Mouse (Mus musculus) limb, embryonic 14.5 days (tissue): ENCODE results near the gene Nrde2. TPM values are rescaled to one million over a fixed set of nuclear protein-coding genes. Genes with fewer than 3 reads are reported as not detected.

ENCODE experiments used
- ATAC-seq: fragments of 200-750 bp; cut with Nextera tagmentation; 2 replicates; pipeline ENCODE4 v1.8.0; 2017; ENCODE audit warnings: low read depth, moderate number of reproducible peaks, moderate TSS enrichment; ENCODE audit not compliant: low FRiP score
- DNase-seq: peaks from one replicate; pipeline ENCODE4 v3.0.0-alpha.2; 2015; ENCODE audit warnings: low spot score
- H3K27ac ChIP-seq: fragments of 300-500 bp; sonication (generic); replicated peaks from 2 replicates; pipeline ENCODE4 v1.5.1; 2014; ENCODE audit warnings: low read depth, mild to moderate bottlenecking, low read length, moderate library complexity, mixed read lengths
- H3K27me3 ChIP-seq: fragments of 300-500 bp; sonication (generic); 2 replicates; pipeline ENCODE4 v1.6.1; 2014; ENCODE audit warnings: low read length, mixed read lengths; ENCODE audit not compliant: control insufficient read depth, insufficient read depth
- H3K36me3 ChIP-seq: fragments of 300-500 bp; sonication (generic); 2 replicates; pipeline ENCODE4 v1.6.1; 2014; ENCODE audit warnings: mild to moderate bottlenecking, low read length, moderate library complexity, mixed read lengths; ENCODE audit not compliant: control insufficient read depth, insufficient read depth
- H3K4me1 ChIP-seq: fragments of 300-500 bp; sonication (generic); 2 replicates; pipeline ENCODE4 v1.6.1; 2014; ENCODE audit warnings: antibody characterized with exemption, low read length, mixed read lengths; ENCODE audit not compliant: control insufficient read depth, insufficient read depth
- H3K4me2 ChIP-seq: fragments of 300-500 bp; sonication (generic); replicated peaks from 2 replicates; pipeline ENCODE4 v1.6.1; 2014; ENCODE audit warnings: low read depth, mild to moderate bottlenecking, low read length, moderate library complexity; ENCODE audit not compliant: severe bottlenecking
- H3K4me3 ChIP-seq: fragments of 300-500 bp; sonication (generic); replicated peaks from 2 replicates; pipeline ENCODE4 v1.5.1; 2014; ENCODE audit warnings: low read length
- H3K9ac ChIP-seq: fragments of 300-500 bp; sonication (generic); 2 replicates; pipeline ENCODE4 v1.6.1; 2014; ENCODE audit warnings: mild to moderate bottlenecking, low read depth, low read length, moderate library complexity; ENCODE audit not compliant: severe bottlenecking
- H3K9me3 ChIP-seq: fragments of 300-500 bp; sonication (generic); 2 replicates; pipeline ENCODE4 v1.6.1; 2016; ENCODE audit warnings: low read length; ENCODE audit not compliant: control insufficient read depth
- POLR2A ChIP-seq: fragments of 200-500 bp; IDR thresholded peaks from 2 replicates; pipeline ENCODE4 v1.8.0; 2012; ENCODE audit warnings: inconsistent platforms, mild to moderate bottlenecking, moderate library complexity, borderline replicate concordance; ENCODE audit not compliant: insufficient read depth, insufficient read length; ENCODE audit errors: extremely low read depth
- WGBS: fragments of 180-500 bp; shearing (Covaris S2); extraction: QIAGEN DNeasy Blood & Tissue Kit; methylation state at CpG from one replicate; pipeline ENCODE4 v1.1.7; 2014; 5-methylcytosine and 5-hydroxymethylcytosine counted together
- polyA plus RNA-seq, 2 experiments: library from polyadenylated mRNA; depleted of rRNA in 1 of 2; stranded (reverse) in 1 of 2; unstranded in 1 of 2; fragments of >200 nt; fragmentation: Nextera tagmentation in 1 of 2; extraction: Ambion mirVana in 1 of 2; gene quantifications; 2 replicates each; pipeline versions ENCODE4 v1.2.1 to v1.2.3; 2012 to 2014

Nrde2 gene
- polyA plus RNA-seq, 2 experiments, result 12.4 to 13.0 TPM

DNA sequence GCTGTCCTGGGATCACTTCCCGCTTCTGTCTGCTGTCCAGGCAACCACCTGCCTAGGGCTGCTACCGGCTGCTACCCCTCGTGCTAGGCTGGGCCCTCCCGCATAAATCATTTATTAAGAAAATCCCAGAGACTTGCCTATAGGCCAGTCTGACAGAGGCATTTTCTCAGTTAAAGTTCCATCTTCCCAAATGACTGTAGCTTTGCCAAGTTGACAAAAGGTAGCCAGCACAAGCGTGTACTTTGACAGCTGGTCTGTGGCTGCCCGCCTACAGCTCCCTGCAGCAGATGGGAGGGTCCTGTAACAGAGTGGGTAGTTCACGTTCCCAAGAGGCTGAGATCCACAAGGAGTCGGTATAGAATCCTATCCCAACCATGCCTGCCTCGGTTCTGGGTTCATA is 36.0 kb downstream of the Nrde2 start:
- no peaks in the 10 kb centered on the region for H3K4me1 ChIP-seq

DNA sequence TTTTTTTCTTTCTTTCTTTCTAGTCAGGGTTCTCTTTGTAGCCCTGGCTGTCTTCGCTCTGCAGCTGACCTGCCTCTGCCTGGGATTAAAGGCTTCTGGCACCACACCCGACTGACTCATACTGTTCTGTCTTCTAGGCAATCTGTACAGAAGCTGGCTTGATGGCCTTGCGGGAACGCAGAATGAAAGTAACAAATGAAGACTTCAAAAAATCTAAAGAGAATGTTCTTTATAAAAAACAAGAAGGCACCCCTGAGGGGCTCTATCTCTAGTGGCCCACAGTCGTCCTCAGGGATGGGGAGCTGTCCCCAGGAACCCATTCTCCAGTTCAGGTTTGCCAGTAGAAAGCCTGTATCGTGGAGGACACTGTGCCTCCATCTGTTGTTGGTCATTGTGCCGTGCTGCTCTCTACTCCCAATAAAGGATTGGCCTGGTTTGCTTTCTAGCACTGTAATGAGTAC is 36.5 kb downstream of the Nrde2 start:
- no peak for DNase-seq
- H3K36me3 ChIP-seq, result peaks cover 93% of the 10 kb centered on the region

More for the DNA sequence above, 36.0 kb downstream of the Nrde2 start:
- H3K27ac ChIP-seq, result no peak overlapping the region
- H3K4me2 ChIP-seq, result no peak overlapping the region
- no peak for TF ChIP-seq POLR2A
- DNase-seq (no peak), ATAC-seq (no peak)
- no peaks in the 10 kb centered on the region for H3K27me3 ChIP-seq
- H3K9ac ChIP-seq, result no peak overlapping the region
- peaks cover 92% of the 10 kb centered on the region for H3K36me3 ChIP-seq
- H3K9me3 ChIP-seq, result no peaks in the 10 kb centered on the region
- 84% methylated on average over 9 of the region's 9 CpGs for WGBS
- H3K4me3 ChIP-seq, result no peak overlapping the region

DNA sequence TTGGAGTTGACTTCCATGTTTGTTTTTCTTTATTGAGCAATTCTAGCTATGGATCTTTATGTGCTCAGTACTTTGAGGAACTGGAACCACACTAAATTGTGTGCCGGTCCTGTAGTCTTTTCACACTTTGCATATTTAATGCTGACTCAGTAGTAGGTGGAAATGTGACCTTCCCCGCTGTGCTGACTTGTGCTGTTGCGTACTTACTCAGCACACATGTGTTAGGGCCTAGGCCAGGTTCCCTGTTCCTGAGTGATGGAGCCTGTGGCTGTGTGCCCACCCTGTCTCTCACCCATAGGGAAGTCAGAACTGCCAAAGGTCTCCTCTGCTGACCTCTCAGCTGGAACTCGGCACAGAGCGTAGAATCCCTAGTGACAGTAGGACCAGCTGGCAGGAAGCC is 43.5 kb downstream of the Nrde2 start:
- Histone ChIP-seq H3K4me2 (no peak overlapping the region), H3K4me3 (no peak overlapping the region), H3K9ac (no peak overlapping the region), H3K27me3 (no peaks in the 10 kb centered on the region), H3K9me3 (no peaks in the 10 kb centered on the region), H3K27ac (no peak overlapping the region), H3K4me1 (peaks cover 6% of the 10 kb centered on the region), H3K36me3 (peaks cover 91% of the 10 kb centered on the region)
- ATAC-seq (no peak), DNase-seq (no peak)
- no peak for TF ChIP-seq POLR2A
- 92% methylated on average over 5 of the region's 5 CpGs for WGBS

More for the DNA sequence above, 36.5 kb downstream of the Nrde2 start:
- 82% methylated on average over 7 of the region's 7 CpGs for WGBS
- Histone ChIP-seq H3K4me2 (no peak overlapping the region), H3K27ac (no peak overlapping the region), H3K4me3 (no peak overlapping the region), H3K4me1 (no peaks in the 10 kb centered on the region), H3K27me3 (no peaks in the 10 kb centered on the region), H3K9me3 (no peaks in the 10 kb centered on the region), H3K9ac (no peak overlapping the region)
- ATAC-seq, result no peak
- TF ChIP-seq POLR2A, result no peak

DNA sequence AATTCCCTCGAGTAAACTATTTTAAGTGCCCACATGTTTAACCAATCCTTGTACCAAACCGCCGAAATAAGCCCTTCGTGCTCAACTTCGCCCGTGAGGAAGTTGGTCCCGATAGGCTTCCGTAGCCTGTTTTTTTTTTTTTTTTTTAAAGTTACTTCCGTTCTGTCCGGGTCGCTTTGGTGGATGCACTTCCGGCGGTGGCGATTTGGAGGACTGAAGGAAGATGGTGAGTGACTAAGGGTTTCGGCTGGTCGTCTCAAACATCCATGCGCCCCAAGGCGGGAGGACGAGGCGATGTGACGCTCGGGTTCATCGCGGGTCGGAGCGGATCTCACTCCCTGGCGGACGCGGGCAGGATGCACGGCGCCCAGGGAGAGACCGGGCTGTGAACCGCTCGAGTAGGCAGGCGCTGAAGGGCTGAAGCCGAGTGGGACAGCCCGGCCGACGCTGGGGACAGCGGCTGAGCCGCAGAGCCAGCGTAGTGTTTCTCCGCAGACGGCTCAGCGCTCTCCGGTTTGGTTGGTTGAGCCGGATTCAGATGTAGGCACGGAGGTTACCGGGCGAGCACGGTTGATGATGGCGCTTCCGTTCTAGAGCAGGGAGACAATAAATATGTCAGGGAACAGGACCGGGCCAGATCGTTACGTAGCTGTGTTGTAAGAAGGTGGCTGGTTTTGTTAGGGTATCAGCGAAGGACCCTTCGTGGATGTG is 49.3 kb downstream of the Nrde2 start, which contains the start of gene Psmc1:
Psmc1 (plus strand) TSS at position 169 of the 711 bp plus-strand sequence.
- WGBS, result 1% methylated on average over 58 of the region's 58 CpGs
- Histone ChIP-seq H3K27me3 (no peaks in the 10 kb centered on the region), H3K4me3 (peak within 1 kb of the TSS; percentile 97), H3K9me3 (no peaks in the 10 kb centered on the region), H3K9ac (peak within 1 kb of the TSS; percentile 90), H3K36me3 (peaks cover 33% of the 10 kb centered on the region), H3K4me1 (peaks cover 10% of the 10 kb centered on the region), H3K4me2 (peak within 1 kb of the TSS; percentile 74), H3K27ac (peak within 1 kb of the TSS; percentile 72)
- ATAC-seq (peak; percentile 89), DNase-seq (peak; percentile 90)
- peak; percentile 36; the same call in 1 of the 2 replicates for TF ChIP-seq POLR2A

DNA sequence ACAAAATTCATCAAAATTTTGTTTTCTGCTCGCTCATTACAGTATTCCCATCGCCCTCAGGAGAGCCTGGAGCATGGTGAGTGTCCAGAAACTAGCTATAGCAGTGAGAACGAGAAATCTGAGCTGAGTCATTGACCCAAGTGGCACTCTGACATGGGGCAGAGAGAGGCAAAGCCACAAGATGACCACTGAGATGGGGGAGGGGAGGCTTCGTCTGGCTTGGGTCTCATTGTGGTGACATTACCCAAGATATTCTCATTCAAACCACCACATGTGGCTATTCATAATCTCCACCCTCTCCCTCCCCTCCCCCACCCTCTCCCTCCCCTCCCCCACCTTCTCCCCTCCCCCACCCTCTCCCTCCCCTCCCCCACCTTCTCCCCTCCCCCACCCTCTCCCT is 52.0 kb downstream of the Nrde2 start:
- Histone ChIP-seq H3K4me1 (peaks cover 10% of the 10 kb centered on the region), H3K9ac (no peak overlapping the region), H3K36me3 (peaks cover 12% of the 10 kb centered on the region), H3K4me3 (no peak overlapping the region), H3K27me3 (no peaks in the 10 kb centered on the region), H3K4me2 (no peak overlapping the region), H3K9me3 (no peaks in the 10 kb centered on the region), H3K27ac (no peak overlapping the region)
- DNase-seq (no peak), ATAC-seq (no peak)
- 53% methylated on average over 4 of the region's 4 CpGs for WGBS
- no peak for TF ChIP-seq POLR2A
